In the genomic region with DNA sequence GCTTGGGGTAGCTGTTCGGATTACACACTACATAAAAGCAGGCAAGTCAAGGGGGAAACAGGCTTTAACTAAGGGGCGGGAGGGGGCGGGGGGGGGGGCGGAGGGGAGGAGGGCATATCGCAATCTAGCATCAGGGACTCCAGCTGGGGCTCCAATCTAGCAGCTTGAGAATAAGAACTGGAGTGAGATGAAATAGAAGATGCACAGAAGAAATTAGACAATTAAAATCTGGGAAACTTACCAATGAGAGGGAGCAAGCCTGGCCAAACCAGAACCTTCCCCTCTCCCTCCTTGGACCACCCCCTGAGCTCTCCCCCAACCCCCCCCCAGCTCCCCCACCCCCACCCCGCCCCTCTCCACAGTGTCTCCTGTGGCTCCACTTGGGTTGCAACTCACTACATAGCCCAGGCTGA, we compare ENCODE assay signal across 25 mouse cellular contexts. TPM values are rescaled to one million over a fixed set of nuclear protein-coding genes. Genes with fewer than 3 reads are reported as not detected.
DNase-seq lines count a peak whose midpoint lies in the region; ATAC-seq and TF ChIP-seq lines count a peak whose summit lies in the region.
"Had no signal": no experiment of that assay in that cellular context is flagged by ENCODE, and none has a peak within 500 bp of the region (broad histone marks: within the 10 kb centered on the region; RNA-seq: fewer than 3 reads in every experiment).

No protein-coding gene starts in this region.

- peaks cover 21% of the 10 kb centered on the region for H3K4me1 ChIP-seq in embryonic facial prominence, embryonic 12.5 days
- peaks cover 32% of the 10 kb centered on the region for H3K4me1 ChIP-seq in embryonic facial prominence, embryonic 10.5 days
- peaks cover 32% of the 10 kb centered on the region for H3K4me1 ChIP-seq in lung, embryonic 14.5 days (ENCODE audit: insufficient read depth)
- peaks cover 24% of the 10 kb centered on the region for H3K4me1 ChIP-seq in midbrain, embryonic 13.5 days (replicated peaks)
- peaks cover 5% of the 10 kb centered on the region; the same call in 1 of the 2 replicates for H3K4me1 ChIP-seq in midbrain, embryonic 14.5 days (ENCODE audit: control insufficient read depth, insufficient read depth, low read length)
- peaks cover 7% of the 10 kb centered on the region for H3K4me1 ChIP-seq in forebrain, embryonic 16.5 days (replicated peaks; ENCODE audit: control insufficient read depth, insufficient read depth, low read length)

- H3K27ac ChIP-seq in embryonic facial prominence, embryonic 12.5 days = no peak overlapping the region
- H3K27ac ChIP-seq in embryonic facial prominence, embryonic 10.5 days (replicated peaks) = no peak overlapping the region
- H3K27ac ChIP-seq in lung, embryonic 14.5 days (ENCODE audit: low read depth) = no peak overlapping the region
- H3K27ac ChIP-seq in midbrain, embryonic 13.5 days = no peak overlapping the region
- H3K27ac ChIP-seq in midbrain, embryonic 14.5 days (replicated peaks; ENCODE audit: low read depth, low read length) = no peak overlapping the region
- H3K27ac ChIP-seq in forebrain, embryonic 16.5 days (ENCODE audit: low read length) = no peak overlapping the region
- H3K27ac ChIP-seq: heart, adult 2 months; heart, embryonic 13.5 days; layer of hippocampus, adult 2 months; limb, embryonic 10.5 days had no signal

- no peak overlapping the region for H3K4me2 ChIP-seq in embryonic facial prominence, embryonic 12.5 days (replicated peaks)
- no peak overlapping the region for H3K4me2 ChIP-seq in lung, embryonic 14.5 days
- H3K4me2 ChIP-seq in midbrain, embryonic 13.5 days (replicated peaks) = no peak overlapping the region
- no peak overlapping the region for H3K4me2 ChIP-seq in midbrain, embryonic 14.5 days (ENCODE audit: low read length)
- H3K4me2 ChIP-seq in forebrain, embryonic 16.5 days (ENCODE audit: low read length) = no peak overlapping the region
- H3K4me2 ChIP-seq: heart, embryonic 13.5 days had no signal

- ATAC-seq in embryonic facial prominence, embryonic 12.5 days (ENCODE audit: insufficient number of reproducible peaks, insufficient read depth, low FRiP score, low TSS enrichment) = peak; percentile 39; the same call in 1 of the 2 replicates
- peak; percentile 60 for ATAC-seq in lung, embryonic 14.5 days (ENCODE audit: insufficient read depth)
- ATAC-seq in midbrain, embryonic 13.5 days = 0 out of 2 replicates have a peak, but pooled peaks have one; percentile 29
- ATAC-seq in midbrain, embryonic 14.5 days (ENCODE audit: low FRiP score, low TSS enrichment) = no peak
- ATAC-seq in forebrain, embryonic 16.5 days = peak; percentile 36
- ATAC-seq: activated CD4-positive, CD25-positive, alpha-beta regulatory T cell, adult 4 months had no signal

- no peak overlapping the region for H3K9ac ChIP-seq in embryonic facial prominence, embryonic 12.5 days
- H3K9ac ChIP-seq in lung, embryonic 14.5 days = no peak overlapping the region
- no peak overlapping the region for H3K9ac ChIP-seq in midbrain, embryonic 13.5 days (replicated peaks)
- no peak overlapping the region for H3K9ac ChIP-seq in midbrain, embryonic 14.5 days (replicated peaks; ENCODE audit: low read length)
- no peak overlapping the region for H3K9ac ChIP-seq in forebrain, embryonic 16.5 days (replicated peaks; ENCODE audit: low read depth, low read length)
- H3K9ac ChIP-seq: heart, embryonic 13.5 days had no signal

- no peaks in the 10 kb centered on the region for H3K9me3 ChIP-seq in embryonic facial prominence, embryonic 12.5 days
- no peaks in the 10 kb centered on the region for H3K9me3 ChIP-seq in embryonic facial prominence, embryonic 10.5 days
- no peaks in the 10 kb centered on the region for H3K9me3 ChIP-seq in lung, embryonic 14.5 days (ENCODE audit: low read depth, low read length)
- no peaks in the 10 kb centered on the region for H3K9me3 ChIP-seq in midbrain, embryonic 13.5 days
- H3K9me3 ChIP-seq in midbrain, embryonic 14.5 days (ENCODE audit: control insufficient read depth, low read length) = no peaks in the 10 kb centered on the region
- no peaks in the 10 kb centered on the region for H3K9me3 ChIP-seq in forebrain, embryonic 16.5 days (ENCODE audit: control insufficient read depth, low read length)
- H3K9me3 ChIP-seq: heart, embryonic 13.5 days; limb, embryonic 10.5 days had no signal

- DNase-seq in embryonic facial prominence, embryonic 10.5 days (ENCODE audit: low spot score) = no peak
- DNase-seq in lung, embryonic 14.5 days = peak; percentile 63
- no peak for DNase-seq in lung, postnatal 25 days (ENCODE audit: low spot score)
- no peak for DNase-seq in midbrain, embryonic 14.5 days
- DNase-seq in cerebellum, adult 11-12 months = no peak
- DNase-seq: adrenal gland, adult 8-10 months; cerebellum, adult 8-10 months; cerebellum, postnatal 36 days; embryo, embryonic 11 days; gastrocnemius, postnatal 36 days; heart, postnatal 14 days; kidney, adult 2 months; kidney, postnatal 14 days; liver; retina, postnatal 1 day; right cerebral cortex, postnatal 25 days; spleen, adult 18-20 months had no signal

- H3K36me3 ChIP-seq in embryonic facial prominence, embryonic 12.5 days = no peaks in the 10 kb centered on the region
- peaks cover 12% of the 10 kb centered on the region; the same call in 1 of the 2 replicates for H3K36me3 ChIP-seq in embryonic facial prominence, embryonic 10.5 days (replicated peaks)
- H3K36me3 ChIP-seq in lung, embryonic 14.5 days (ENCODE audit: insufficient read depth) = peaks cover 3% of the 10 kb centered on the region; the same call in 1 of the 2 replicates
- H3K36me3 ChIP-seq in midbrain, embryonic 13.5 days = no peaks in the 10 kb centered on the region
- no peaks in the 10 kb centered on the region for H3K36me3 ChIP-seq in midbrain, embryonic 14.5 days (ENCODE audit: control insufficient read depth, insufficient read depth, low read length)
- H3K36me3 ChIP-seq in forebrain, embryonic 16.5 days (ENCODE audit: control insufficient read depth, insufficient read depth) = no peaks in the 10 kb centered on the region

- no peak overlapping the region for H3K4me3 ChIP-seq in embryonic facial prominence, embryonic 12.5 days
- no peak overlapping the region for H3K4me3 ChIP-seq in embryonic facial prominence, embryonic 10.5 days
- no peak overlapping the region for H3K4me3 ChIP-seq in lung, embryonic 14.5 days (ENCODE audit: low read depth, low read length)
- no peak overlapping the region for H3K4me3 ChIP-seq in midbrain, embryonic 13.5 days (replicated peaks)
- H3K4me3 ChIP-seq in midbrain, embryonic 14.5 days (replicated peaks; ENCODE audit: low read depth, low read length) = no peak overlapping the region
- H3K4me3 ChIP-seq in forebrain, embryonic 16.5 days (replicated peaks; ENCODE audit: low read length) = no peak overlapping the region
- H3K4me3 ChIP-seq: heart, adult 2 months; heart, embryonic 13.5 days; layer of hippocampus, adult 2 months; limb, embryonic 10.5 days had no signal

- TF ChIP-seq CTCF in lung, embryonic 14.5 days (IDR thresholded peaks at IDR 0.05; ENCODE audit: low read depth) = no peak

- WGBS in embryonic facial prominence, embryonic 12.5 days = 58% methylated on average over 6 of the region's 6 CpGs
- 63% methylated on average over 6 of the region's 6 CpGs for WGBS in embryonic facial prominence, embryonic 10.5 days
- 40% methylated on average over 6 of the region's 6 CpGs for WGBS in lung, embryonic 14.5 days
- WGBS in midbrain, embryonic 13.5 days = 33% methylated on average over 4 of the region's 6 CpGs
- 34% methylated on average over 6 of the region's 6 CpGs for WGBS in midbrain, embryonic 14.5 days
- 26% methylated on average over 2 of the region's 6 CpGs for WGBS in forebrain, embryonic 16.5 days

- H3K27me3 ChIP-seq in embryonic facial prominence, embryonic 12.5 days = no peaks in the 10 kb centered on the region
- H3K27me3 ChIP-seq in embryonic facial prominence, embryonic 10.5 days (replicated peaks; ENCODE audit: low read depth, poor library complexity, severe bottlenecking) = no peaks in the 10 kb centered on the region
- no peaks in the 10 kb centered on the region for H3K27me3 ChIP-seq in lung, embryonic 14.5 days (ENCODE audit: insufficient read depth, low read length)
- no peaks in the 10 kb centered on the region for H3K27me3 ChIP-seq in midbrain, embryonic 13.5 days
- H3K27me3 ChIP-seq in midbrain, embryonic 14.5 days (ENCODE audit: control insufficient read depth, insufficient read depth, low read length) = no peaks in the 10 kb centered on the region
- no peaks in the 10 kb centered on the region for H3K27me3 ChIP-seq in forebrain, embryonic 16.5 days (replicated peaks; ENCODE audit: control insufficient read depth, insufficient read depth, low read length)
- H3K27me3 ChIP-seq: heart, embryonic 13.5 days had no signal

RNA-seq across cellular contexts. Expression of gene Myo1b, which starts 18.7 kb away (rescaled TPM):
- 100 and 110 TPM in 2 replicates for polyA plus RNA-seq in embryonic facial prominence, embryonic 12.5 days (2016; fragmentation: Nextera tagmentation; extraction: Ambion mirVana)
- 85.5 and 91.6 TPM in 2 replicates for polyA plus RNA-seq in embryonic facial prominence, embryonic 10.5 days (2016; fragmentation: Nextera tagmentation; extraction: Ambion mirVana)
- polyA plus RNA-seq in lung, embryonic 14.5 days (2014; fragmentation: Nextera tagmentation; extraction: Ambion mirVana) = 117 and 118 TPM in 2 replicates
- 91.0 and 92.2 TPM in 2 replicates for polyA plus RNA-seq in midbrain, embryonic 13.5 days (2015; fragmentation: Nextera tagmentation; extraction: Ambion mirVana)
- polyA plus RNA-seq in midbrain, embryonic 14.5 days (2014; fragmentation: Nextera tagmentation; extraction: Ambion mirVana) = 60.4 and 93.1 TPM in 2 replicates
- polyA plus RNA-seq in forebrain, embryonic 16.5 days (2015; fragmentation: Nextera tagmentation; extraction: Ambion mirVana) = 79.4 and 98.0 TPM in 2 replicates
